Mouse (Mus musculus): Measurements from ENCODE around the gene Acvr1c. TPM values are rescaled to one million over a fixed set of nuclear protein-coding genes. Genes with fewer than 3 reads are reported as not detected.

Gene Acvr1c
- polyA plus RNA-seq (2015; fragmentation: Nextera tagmentation; extraction: Ambion mirVana) = 5.2 and 5.5 TPM in 2 replicates

DNA sequence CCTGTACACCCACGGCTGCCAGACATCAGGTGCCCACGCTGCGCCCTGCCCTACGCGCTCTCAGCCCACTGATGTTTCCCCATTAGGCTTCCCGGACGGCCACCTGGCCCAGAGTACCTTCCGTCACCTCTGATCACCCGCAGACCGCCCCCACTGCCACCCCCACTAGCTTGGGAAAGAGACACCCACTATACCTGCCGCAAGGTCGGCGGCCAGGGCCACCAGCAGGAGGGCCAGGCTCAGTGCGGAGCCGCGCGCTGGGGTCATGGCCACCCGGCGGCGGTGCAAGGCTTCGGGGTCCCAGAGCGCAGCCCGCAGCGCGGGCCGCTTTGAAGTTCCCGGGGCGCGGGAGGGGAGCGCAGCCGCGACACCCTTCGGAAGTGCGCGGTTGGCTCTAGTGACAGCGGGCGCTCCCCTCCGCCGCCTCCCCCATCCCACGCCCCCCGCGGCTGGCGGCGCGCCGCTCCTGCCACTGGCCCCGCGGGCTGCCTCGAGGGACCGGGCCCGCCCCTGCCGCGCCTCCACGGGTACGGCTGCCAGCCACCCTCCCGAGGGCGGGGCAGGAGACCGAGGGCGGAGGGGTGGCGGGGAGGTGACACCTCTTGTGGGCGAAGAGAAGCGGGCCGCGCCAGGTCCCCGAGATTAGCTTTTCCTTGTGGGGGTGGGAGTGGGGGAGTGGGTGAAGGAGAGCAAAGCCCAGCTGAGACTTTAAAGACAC lies at the start of gene Acvr1c:
Gene Acvr1c (minus strand): TSS at position 482 of the 718 bp plus-strand sequence.
- H3K27ac ChIP-seq (ENCODE audit: low read depth, low read length) = peak within 1 kb of the TSS; percentile 47
- peak within 1 kb of the TSS; percentile 71 for H3K9ac ChIP-seq (ENCODE audit: low read depth, low read length)
- no peaks in the 10 kb centered on the region for H3K27me3 ChIP-seq (replicated peaks; ENCODE audit: control insufficient read depth, insufficient read depth, low read length)
- peak; percentile 44 for TF ChIP-seq CTCF (IDR thresholded peaks at IDR 0.05; ENCODE audit: low read depth)
- peak within 1 kb of the TSS; percentile 74 for H3K4me3 ChIP-seq (ENCODE audit: low read depth, low read length)
- peak; percentile 79 for ATAC-seq
- H3K4me2 ChIP-seq (replicated peaks; ENCODE audit: low read depth) = peak within 1 kb of the TSS; percentile 97
- H3K9me3 ChIP-seq (ENCODE audit: control insufficient read depth) = no peaks in the 10 kb centered on the region
- 0 out of 2 replicates have a peak, but pooled peaks cover 2% of the 10 kb centered on the region for H3K4me1 ChIP-seq (replicated peaks; ENCODE audit: control insufficient read depth, insufficient read depth, low read length)
- no peaks in the 10 kb centered on the region for H3K36me3 ChIP-seq (ENCODE audit: control insufficient read depth, insufficient read depth)
- WGBS = under 1% methylated on average over 44 of the region's 65 CpGs

DNA sequence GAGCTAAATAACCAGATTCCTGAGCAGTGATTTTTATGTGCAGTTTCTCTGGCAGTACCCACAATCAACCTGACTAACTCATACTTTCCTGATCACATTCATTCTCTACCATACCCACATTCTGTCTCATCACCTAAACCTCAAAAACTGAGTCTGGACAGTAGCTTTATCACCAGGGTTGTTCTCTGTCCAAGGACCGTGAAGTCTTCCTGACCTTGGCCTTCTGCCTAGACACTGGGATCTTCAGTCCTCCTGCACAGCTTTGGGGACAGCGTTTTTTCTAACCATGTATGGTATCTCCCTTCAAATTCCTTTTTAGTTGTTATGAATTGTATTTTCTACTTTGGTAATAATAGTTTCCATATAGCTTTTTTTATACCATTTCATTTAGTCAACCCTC lies 45.8 kb upstream of the Acvr1c start:
- Histone ChIP-seq H3K27ac (ENCODE audit: low read depth, low read length) (no peak overlapping the region), H3K36me3 (ENCODE audit: control insufficient read depth, insufficient read depth) (no peaks in the 10 kb centered on the region), H3K4me2 (replicated peaks; ENCODE audit: low read depth) (no peak overlapping the region), H3K27me3 (replicated peaks; ENCODE audit: control insufficient read depth, insufficient read depth, low read length) (no peaks in the 10 kb centered on the region), H3K9ac (ENCODE audit: low read depth, low read length) (no peak overlapping the region), H3K4me3 (ENCODE audit: low read depth, low read length) (no peak overlapping the region), H3K4me1 (replicated peaks; ENCODE audit: control insufficient read depth, insufficient read depth, low read length) (no peaks in the 10 kb centered on the region), H3K9me3 (ENCODE audit: control insufficient read depth) (no peaks in the 10 kb centered on the region)
- no peak for TF ChIP-seq CTCF (IDR thresholded peaks at IDR 0.05; ENCODE audit: low read depth)
- no peak for ATAC-seq
- 72% methylated on average over 2 of the region's 2 CpGs for WGBS

DNA sequence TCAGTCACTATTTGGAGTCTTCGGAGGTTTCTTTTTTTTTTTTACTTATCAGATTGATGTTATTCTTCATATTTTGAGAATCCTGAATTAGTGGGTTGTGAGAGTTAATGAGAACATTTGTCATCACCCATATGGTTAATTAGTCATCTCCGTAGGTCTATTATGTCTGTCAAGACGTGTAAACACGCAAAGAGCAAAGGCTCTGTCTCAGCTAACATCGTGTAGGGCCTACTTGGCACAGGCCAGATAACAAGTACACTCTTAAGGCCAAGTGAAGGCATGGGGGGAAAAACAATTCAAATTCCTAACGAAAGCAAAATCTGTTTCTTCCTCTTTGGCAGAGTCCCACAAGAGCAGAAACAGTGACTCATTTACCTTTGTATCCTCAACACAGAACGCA lies 30.9 kb upstream of the Acvr1c start:
- WGBS = 68% methylated on average over 7 of the region's 7 CpGs
- no peak for ATAC-seq
- Histone ChIP-seq H3K4me3 (ENCODE audit: low read depth, low read length) (no peak overlapping the region), H3K9me3 (ENCODE audit: control insufficient read depth) (no peaks in the 10 kb centered on the region), H3K9ac (ENCODE audit: low read depth, low read length) (no peak overlapping the region), H3K27ac (ENCODE audit: low read depth, low read length) (no peak overlapping the region), H3K36me3 (ENCODE audit: control insufficient read depth, insufficient read depth) (no peaks in the 10 kb centered on the region), H3K27me3 (replicated peaks; ENCODE audit: control insufficient read depth, insufficient read depth, low read length) (no peaks in the 10 kb centered on the region), H3K4me1 (replicated peaks; ENCODE audit: control insufficient read depth, insufficient read depth, low read length) (no peaks in the 10 kb centered on the region), H3K4me2 (replicated peaks; ENCODE audit: low read depth) (no peak overlapping the region)
- no peak for TF ChIP-seq CTCF (IDR thresholded peaks at IDR 0.05; ENCODE audit: low read depth)

DNA sequence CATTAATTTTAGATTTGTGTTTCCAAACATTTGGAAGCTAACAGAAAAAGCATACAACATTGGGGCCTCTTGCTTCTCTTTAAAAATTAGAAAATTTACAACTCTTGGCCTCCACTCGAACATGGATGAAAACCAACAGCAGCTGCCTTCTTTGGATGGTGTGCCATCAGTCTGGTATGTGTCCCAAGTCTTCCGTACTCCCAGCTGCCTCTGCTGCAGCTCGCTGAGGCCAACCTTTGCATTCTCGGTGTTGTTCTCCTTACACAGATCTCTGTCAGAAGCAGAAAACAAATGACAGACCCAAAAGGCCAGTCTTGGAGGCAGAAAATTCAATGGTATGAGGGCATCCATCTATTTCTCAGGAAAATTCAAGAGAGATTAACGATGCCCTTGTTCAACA lies 22.3 kb upstream of the Acvr1c start:
- no peak for TF ChIP-seq CTCF (IDR thresholded peaks at IDR 0.05; ENCODE audit: low read depth)
- no peaks in the 10 kb centered on the region for H3K36me3 ChIP-seq (ENCODE audit: control insufficient read depth, insufficient read depth)
- WGBS = 73% methylated on average over 5 of the region's 5 CpGs
- H3K4me1 ChIP-seq (replicated peaks; ENCODE audit: control insufficient read depth, insufficient read depth, low read length) = no peaks in the 10 kb centered on the region
- no peak overlapping the region for H3K4me3 ChIP-seq (ENCODE audit: low read depth, low read length)
- no peak for ATAC-seq
- H3K27me3 ChIP-seq (replicated peaks; ENCODE audit: control insufficient read depth, insufficient read depth, low read length) = no peaks in the 10 kb centered on the region
- H3K4me2 ChIP-seq (replicated peaks; ENCODE audit: low read depth) = no peak overlapping the region
- H3K27ac ChIP-seq (ENCODE audit: low read depth, low read length) = no peak overlapping the region
- H3K9me3 ChIP-seq (ENCODE audit: control insufficient read depth) = no peaks in the 10 kb centered on the region
- no peak overlapping the region for H3K9ac ChIP-seq (ENCODE audit: low read depth, low read length)

DNA sequence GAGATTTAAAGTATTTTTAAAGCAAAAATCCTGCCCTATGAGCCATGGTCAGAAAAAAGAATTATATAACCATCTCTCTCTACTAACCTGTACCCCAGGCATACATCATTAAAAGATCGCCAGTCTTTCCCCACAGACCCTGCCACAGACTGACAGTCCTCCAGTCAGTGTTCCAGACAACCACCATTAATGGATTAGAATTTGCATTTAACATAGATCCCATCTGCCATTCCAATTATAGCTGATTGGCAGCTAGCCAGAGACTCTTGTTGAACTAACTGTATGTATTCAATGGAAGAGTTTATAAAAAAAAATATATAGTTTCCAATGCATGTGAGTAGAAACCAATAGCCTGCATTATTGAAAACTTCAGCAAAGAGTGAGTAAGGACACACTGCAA lies 21.8 kb upstream of the Acvr1c start:
- Histone ChIP-seq H3K27me3 (replicated peaks; ENCODE audit: control insufficient read depth, insufficient read depth, low read length) (no peaks in the 10 kb centered on the region), H3K36me3 (ENCODE audit: control insufficient read depth, insufficient read depth) (no peaks in the 10 kb centered on the region), H3K4me3 (ENCODE audit: low read depth, low read length) (no peak overlapping the region), H3K9ac (ENCODE audit: low read depth, low read length) (no peak overlapping the region), H3K9me3 (ENCODE audit: control insufficient read depth) (no peaks in the 10 kb centered on the region), H3K4me2 (replicated peaks; ENCODE audit: low read depth) (no peak overlapping the region), H3K4me1 (replicated peaks; ENCODE audit: control insufficient read depth, insufficient read depth, low read length) (no peaks in the 10 kb centered on the region), H3K27ac (ENCODE audit: low read depth, low read length) (no peak overlapping the region)
- TF ChIP-seq CTCF (IDR thresholded peaks at IDR 0.05; ENCODE audit: low read depth) = no peak
- no peak for ATAC-seq
- 84% methylated on average over 1 of the region's 1 CpGs for WGBS

DNA sequence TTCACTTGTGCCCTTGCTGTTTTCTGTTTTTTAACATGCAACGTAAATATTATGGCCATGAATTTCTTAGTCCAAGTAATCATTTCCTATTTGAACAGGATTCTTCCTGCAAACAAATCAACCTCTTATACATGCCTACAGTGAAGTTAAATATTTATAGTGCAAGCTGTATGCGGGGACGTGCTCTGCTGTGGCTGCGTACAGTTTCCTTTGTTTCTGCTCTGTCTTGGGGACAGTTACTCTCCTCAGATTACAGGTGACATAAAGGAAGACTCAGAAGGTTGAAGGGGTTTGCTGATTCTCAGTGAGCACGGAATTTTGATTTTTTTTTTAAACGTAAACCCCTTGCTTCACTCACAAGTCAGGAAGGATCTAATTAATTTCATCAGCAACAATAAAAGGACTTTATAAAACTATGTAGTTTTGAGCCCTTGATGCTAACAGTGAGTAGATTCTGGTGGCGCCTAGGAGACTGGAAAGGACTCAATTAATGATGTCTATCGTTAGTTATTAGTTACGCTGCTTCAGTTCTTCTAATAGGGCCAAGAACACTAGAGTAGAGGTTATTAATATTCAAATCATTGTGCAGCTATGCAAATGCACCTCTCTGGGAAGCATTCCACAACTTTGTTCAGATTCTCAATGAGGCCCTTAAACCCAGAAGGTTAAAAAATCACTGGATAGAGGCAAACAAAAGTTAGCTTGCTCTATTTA lies 19.9 kb upstream of the Acvr1c start:
- WGBS = 60% methylated on average over 9 of the region's 9 CpGs
- H3K27ac ChIP-seq (ENCODE audit: low read depth, low read length) = no peak overlapping the region
- no peak for TF ChIP-seq CTCF (IDR thresholded peaks at IDR 0.05; ENCODE audit: low read depth)
- no peaks in the 10 kb centered on the region for H3K36me3 ChIP-seq (ENCODE audit: control insufficient read depth, insufficient read depth)
- no peaks in the 10 kb centered on the region for H3K4me1 ChIP-seq (replicated peaks; ENCODE audit: control insufficient read depth, insufficient read depth, low read length)
- no peak for ATAC-seq
- no peaks in the 10 kb centered on the region for H3K27me3 ChIP-seq (replicated peaks; ENCODE audit: control insufficient read depth, insufficient read depth, low read length)
- no peaks in the 10 kb centered on the region for H3K9me3 ChIP-seq (ENCODE audit: control insufficient read depth)
- no peak overlapping the region for H3K4me3 ChIP-seq (ENCODE audit: low read depth, low read length)
- no peak overlapping the region for H3K4me2 ChIP-seq (replicated peaks; ENCODE audit: low read depth)
- H3K9ac ChIP-seq (ENCODE audit: low read depth, low read length) = no peak overlapping the region
